Mouse (Mus musculus) small intestine, adult 10 weeks (tissue): Measurements from ENCODE around the gene Cdh26. TPM values are rescaled to one million over a fixed set of nuclear protein-coding genes. Genes with fewer than 3 reads are reported as not detected.

Experiments used
- polyA plus RNA-seq: library from polyadenylated mRNA; stranded (reverse); fragments of 350-450 nt; fragmentation: Illumina TruSeq; extraction: RNeasy Lipid Tissue Mini Kit (QIAGEN cat#74804); gene quantifications from one replicate; pipeline ENCODE4 v1.2.3, GENCODE M21; 2014; ENCODE audit warnings: low replicate concordance

Gene Cdh26
- not detected for polyA plus RNA-seq

GRCm38 (mm10) chr2:178430231-178430630, at the start of gene Cdh26:
Gene Cdh26 (plus strand): TSS chr2:178430531.

GRCm38 (mm10) chr2:178407053-178407815, 23.1 kb upstream of the Cdh26 start, which contains the start of gene Sycp2:
Gene Sycp2 (minus strand): TSS chr2:178407685.

DNA sequence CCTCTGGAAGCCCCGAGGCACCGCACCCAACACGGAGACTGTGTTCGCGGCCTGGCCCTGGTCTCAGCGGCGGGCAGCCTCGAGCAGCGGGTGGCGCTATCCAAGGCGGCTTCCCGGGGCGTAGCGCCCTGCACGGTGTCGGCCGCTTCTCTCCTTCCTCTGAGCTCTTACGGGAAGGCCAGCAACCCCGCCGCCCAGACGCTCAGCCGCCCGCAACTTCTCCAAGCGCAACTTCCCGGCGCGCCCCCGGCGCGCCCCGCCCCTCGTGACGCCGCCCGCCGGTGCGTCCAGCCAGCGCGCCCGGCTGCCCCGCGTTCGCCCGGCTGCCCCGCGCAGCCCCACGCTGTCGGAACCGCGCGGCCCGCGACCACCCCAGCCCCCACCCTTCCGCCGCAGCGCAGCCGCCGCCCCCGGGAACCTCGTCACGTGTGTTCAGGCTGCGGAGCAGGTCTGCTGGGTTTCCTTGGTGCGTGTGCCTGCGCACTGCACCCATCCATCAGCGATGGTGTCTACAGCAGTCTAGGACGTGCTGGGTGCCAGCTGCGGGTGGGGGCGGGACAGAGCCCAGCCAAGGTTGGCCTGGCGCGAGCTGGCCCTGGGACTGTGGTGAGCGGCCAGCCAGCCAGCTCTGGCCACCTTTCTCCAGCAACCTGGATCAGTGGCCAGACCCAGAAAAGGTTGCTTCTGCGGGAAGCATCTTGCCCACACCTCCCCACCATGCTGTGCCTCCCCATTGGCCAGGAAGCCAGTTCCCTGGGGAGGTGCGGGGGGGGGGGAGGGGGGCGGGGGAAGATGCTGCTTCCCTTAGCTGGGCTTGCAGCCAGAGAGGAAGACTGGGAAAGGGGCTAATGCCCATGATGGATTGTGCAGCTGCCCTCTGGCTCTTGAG, 15.8 kb upstream of the Cdh26 start, which contains the start of the genes Ppp1r3d and Fam217b:
Ppp1r3d (minus strand) TSS at position 212 of the 889 bp plus-strand sequence.
Fam217b (plus strand) TSS at position 264 of the 889 bp plus-strand sequence.

Other genes starting within 250 kb of the Cdh26 start
- gene Sycp2, start 22.8 kb upstream of the Cdh26 start, polyA plus RNA-seq = 0.26 TPM
- 0.82 TPM for gene Ppp1r3d, start 16.1 kb upstream of the Cdh26 start, polyA plus RNA-seq
- gene Fam217b, start 16.0 kb upstream of the Cdh26 start, polyA plus RNA-seq = 1.2 TPM